Mouse (Mus musculus) kidney, postnatal 0 days (tissue): ENCODE data around the gene Ect2. TPM values are rescaled to one million over a fixed set of nuclear protein-coding genes. Genes with fewer than 3 reads are reported as not detected.

Experiments used
- ATAC-seq: fragments of 200-750 bp; cut with Nextera tagmentation; replicated peaks from 2 replicates; pipeline ENCODE4 v1.8.0; 2017; ENCODE audit warnings: low read depth, moderate number of reproducible peaks, moderate TSS enrichment, moderate library complexity; ENCODE audit not compliant: low FRiP score
- DNase-seq: peaks from one replicate; pipeline ENCODE4 v3.0.0-alpha.2; 2016; ENCODE audit warnings: low spot score
- H3K27ac ChIP-seq: fragments of 300-500 bp; sonication (generic); 2 replicates; pipeline ENCODE4 v1.5.1; 2014; ENCODE audit warnings: mild to moderate bottlenecking
- H3K27me3 ChIP-seq: fragments of 300-500 bp; sonication (generic); 2 replicates; pipeline ENCODE4 v1.6.1; 2014; ENCODE audit warnings: low read length, mixed read lengths; ENCODE audit not compliant: insufficient read depth
- H3K36me3 ChIP-seq: fragments of 300-500 bp; sonication (generic); 2 replicates; pipeline ENCODE4 v1.6.1; 2014; ENCODE audit warnings: low read length, mixed read lengths; ENCODE audit not compliant: insufficient read depth
- H3K4me1 ChIP-seq: fragments of 300-500 bp; sonication (generic); replicated peaks from 2 replicates; pipeline ENCODE4 v1.6.1; 2014; ENCODE audit warnings: antibody characterized with exemption, low read length, mixed read lengths; ENCODE audit not compliant: insufficient read depth
- H3K4me2 ChIP-seq: fragments of 300-500 bp; sonication (generic); 2 replicates; pipeline ENCODE4 v1.6.1; 2014; ENCODE audit warnings: mild to moderate bottlenecking, low read length, moderate library complexity, mixed read lengths
- H3K4me3 ChIP-seq: fragments of 300-500 bp; sonication (generic); replicated peaks from 2 replicates; pipeline ENCODE4 v1.5.1; 2014; ENCODE audit warnings: low read depth, low read length
- H3K9ac ChIP-seq: fragments of 300-500 bp; sonication (generic); 2 replicates; pipeline ENCODE4 v1.6.1; 2014; ENCODE audit warnings: low read depth, low read length
- H3K9me3 ChIP-seq: fragments of 300-500 bp; sonication (generic); replicated peaks from 2 replicates; pipeline ENCODE4 v1.6.1; 2016; ENCODE audit warnings: low read length, inconsistent platforms, mixed read lengths
- CTCF ChIP-seq: IDR thresholded peaks from 2 replicates; pipeline ENCODE4 v1.5.1; 2016; ENCODE audit warnings: antibody characterized with exemption, low read depth, mild to moderate bottlenecking, moderate library complexity
- WGBS: fragments of 180-500 bp; shearing (Covaris S2); extraction: QIAGEN DNeasy Blood & Tissue Kit; methylation state at CpG from one replicate; pipeline ENCODE4 v1.1.7; 2014; 5-methylcytosine and 5-hydroxymethylcytosine counted together
- polyA plus RNA-seq: library from polyadenylated mRNA; unstranded; fragments of >200 nt; fragmentation: Nextera tagmentation; extraction: Ambion mirVana; gene quantifications from 2 replicates; pipeline ENCODE4 v1.2.1, GENCODE M21; 2015

Ect2 gene
- polyA plus RNA-seq, 1 experiment from 2014 or later: 23.9 TPM

DNA sequence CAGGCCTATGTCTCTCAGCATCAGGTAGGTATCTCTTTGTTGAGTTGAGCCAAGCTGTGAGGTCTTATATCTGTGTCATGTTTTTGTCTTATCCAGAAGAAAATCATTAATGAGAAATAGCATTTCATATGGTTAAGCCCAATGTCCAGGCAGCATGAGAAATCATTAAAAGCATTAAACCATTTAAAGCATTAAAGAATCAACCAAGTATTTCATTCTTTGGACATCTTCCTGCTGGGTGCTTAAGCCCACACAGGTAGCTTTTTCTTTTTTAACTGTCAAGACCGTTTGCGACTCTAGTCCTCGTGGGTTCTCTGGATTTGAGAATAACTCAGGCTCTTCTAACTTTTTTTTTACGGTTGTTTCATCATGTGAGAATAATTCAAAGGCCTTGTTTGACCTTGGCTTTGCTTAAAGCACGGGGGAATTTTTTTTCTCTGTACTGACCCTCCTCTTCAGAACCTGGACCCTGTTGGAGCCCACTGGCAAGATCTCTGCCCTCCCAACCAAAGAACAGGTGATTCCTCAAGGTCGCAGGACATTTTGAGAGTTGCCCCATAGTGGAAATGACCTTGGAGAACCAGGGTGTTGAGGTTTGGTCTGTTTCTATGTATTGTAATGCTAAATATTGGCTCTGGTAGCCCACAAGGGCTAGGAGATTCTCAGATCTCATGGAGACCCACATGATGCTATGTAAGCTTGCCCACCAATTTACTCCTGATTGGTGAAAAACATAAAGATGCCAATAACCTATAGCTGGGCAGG lies 8.1 kb upstream of the Ect2 start:
- 72% methylated on average over 6 of the region's 6 CpGs for WGBS
- H3K9me3 ChIP-seq: no peaks in the 10 kb centered on the region
- ATAC-seq (peak; percentile 25; the same call in 1 of the 2 replicates), DNase-seq (no peak)
- H3K9ac ChIP-seq: no peak overlapping the region
- H3K27ac ChIP-seq: no peak overlapping the region
- H3K36me3 ChIP-seq: no peaks in the 10 kb centered on the region
- H3K4me3 ChIP-seq: no peak overlapping the region
- no peak overlapping the region for H3K4me2 ChIP-seq
- no peaks in the 10 kb centered on the region for H3K4me1 ChIP-seq
- no peaks in the 10 kb centered on the region for H3K27me3 ChIP-seq
- no peak for TF ChIP-seq CTCF

DNA sequence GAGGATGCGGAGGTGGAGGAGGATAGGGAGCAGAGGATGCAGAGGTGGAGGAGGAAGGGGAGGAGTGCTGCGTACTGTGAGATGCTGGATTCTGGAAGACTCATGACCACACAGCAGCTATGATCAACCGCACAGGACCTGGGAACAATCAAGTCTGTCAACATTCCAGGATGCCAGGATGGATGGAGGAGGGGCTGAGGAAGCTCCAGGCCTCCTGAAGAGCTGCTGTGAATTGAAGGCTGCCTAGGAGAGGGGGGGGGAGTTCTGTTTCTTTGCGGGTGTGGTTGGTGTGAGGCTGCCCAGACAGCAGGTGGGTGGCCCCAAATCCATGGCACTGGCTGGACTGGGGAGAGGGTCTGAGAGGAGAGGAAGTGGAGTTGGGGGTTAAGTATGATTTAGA lies 5.2 kb upstream of the Ect2 start:
- ATAC-seq: no peak
- Histone ChIP-seq H3K4me2 (no peak overlapping the region), H3K9me3 (no peaks in the 10 kb centered on the region), H3K27me3 (no peaks in the 10 kb centered on the region), H3K4me3 (no peak overlapping the region), H3K4me1 (no peaks in the 10 kb centered on the region; the same call in 1 of the 2 replicates), H3K36me3 (no peaks in the 10 kb centered on the region), H3K27ac (no peak overlapping the region), H3K9ac (no peak overlapping the region)
- DNase-seq: no peak
- WGBS: 59% methylated on average over 4 of the region's 4 CpGs
- no peak for TF ChIP-seq CTCF

- Histone ChIP-seq H3K4me2 (no peak overlapping the region), H3K27ac (no peak overlapping the region), H3K27me3 (no peaks in the 10 kb centered on the region), H3K9me3 (no peaks in the 10 kb centered on the region), H3K9ac (no peak overlapping the region), H3K36me3 (no peaks in the 10 kb centered on the region), H3K4me3 (no peak overlapping the region), H3K4me1 (no peaks in the 10 kb centered on the region; the same call in 1 of the 2 replicates)
- DNase-seq (no peak), ATAC-seq (no peak)
- TF ChIP-seq CTCF: no peak
- 64% methylated on average over 3 of the region's 3 CpGs for WGBS
These were observed 2.9 kb upstream of the Ect2 start for GRCm38 (mm10) chr3:27156594-27156949.

DNA sequence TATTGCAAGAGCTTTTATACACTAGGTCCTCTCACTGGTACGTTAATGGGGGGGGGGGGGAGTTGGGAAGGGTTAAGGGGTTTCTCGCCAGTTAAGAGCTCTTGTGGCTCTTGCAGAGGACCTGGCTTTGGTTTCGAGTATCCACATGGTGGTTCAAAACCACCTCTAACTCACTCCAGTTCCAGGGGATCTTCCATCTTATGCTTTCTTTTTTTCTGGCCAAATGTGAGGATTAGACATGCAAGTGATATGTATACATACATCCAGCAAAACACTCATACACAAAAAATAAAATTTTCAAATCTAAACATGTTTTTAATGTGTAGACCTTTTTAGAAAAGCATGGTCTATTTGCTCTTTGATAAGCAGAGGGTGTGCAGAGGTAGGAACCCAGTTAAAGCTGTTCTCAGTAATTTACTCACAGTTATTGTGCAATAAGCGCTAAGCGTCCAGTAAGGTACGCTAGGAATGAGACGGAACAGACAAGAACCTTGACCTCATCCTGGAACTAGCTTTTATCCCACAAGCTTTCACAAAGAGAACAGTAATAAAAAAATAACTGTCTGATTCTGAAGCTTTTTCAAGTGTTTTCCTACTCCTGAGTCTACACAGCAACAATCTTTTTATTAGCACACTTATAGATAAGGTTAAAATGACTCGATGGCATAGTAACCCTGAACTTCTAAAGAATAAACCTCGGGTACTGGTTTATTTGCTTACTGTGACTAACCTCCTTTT lies 2.3 kb upstream of the Ect2 start:
- H3K36me3 ChIP-seq: no peaks in the 10 kb centered on the region
- no peak overlapping the region for H3K4me3 ChIP-seq
- DNase-seq (peak; percentile 24), ATAC-seq (no peak)
- no peaks in the 10 kb centered on the region for H3K9me3 ChIP-seq
- H3K4me2 ChIP-seq: no peak overlapping the region
- H3K27me3 ChIP-seq: no peaks in the 10 kb centered on the region
- peak overlapping the region; percentile 71 for H3K27ac ChIP-seq
- no peaks in the 10 kb centered on the region; the same call in 1 of the 2 replicates for H3K4me1 ChIP-seq
- no peak overlapping the region for H3K9ac ChIP-seq
- WGBS: 62% methylated on average over 9 of the region's 9 CpGs
- TF ChIP-seq CTCF: no peak

DNA sequence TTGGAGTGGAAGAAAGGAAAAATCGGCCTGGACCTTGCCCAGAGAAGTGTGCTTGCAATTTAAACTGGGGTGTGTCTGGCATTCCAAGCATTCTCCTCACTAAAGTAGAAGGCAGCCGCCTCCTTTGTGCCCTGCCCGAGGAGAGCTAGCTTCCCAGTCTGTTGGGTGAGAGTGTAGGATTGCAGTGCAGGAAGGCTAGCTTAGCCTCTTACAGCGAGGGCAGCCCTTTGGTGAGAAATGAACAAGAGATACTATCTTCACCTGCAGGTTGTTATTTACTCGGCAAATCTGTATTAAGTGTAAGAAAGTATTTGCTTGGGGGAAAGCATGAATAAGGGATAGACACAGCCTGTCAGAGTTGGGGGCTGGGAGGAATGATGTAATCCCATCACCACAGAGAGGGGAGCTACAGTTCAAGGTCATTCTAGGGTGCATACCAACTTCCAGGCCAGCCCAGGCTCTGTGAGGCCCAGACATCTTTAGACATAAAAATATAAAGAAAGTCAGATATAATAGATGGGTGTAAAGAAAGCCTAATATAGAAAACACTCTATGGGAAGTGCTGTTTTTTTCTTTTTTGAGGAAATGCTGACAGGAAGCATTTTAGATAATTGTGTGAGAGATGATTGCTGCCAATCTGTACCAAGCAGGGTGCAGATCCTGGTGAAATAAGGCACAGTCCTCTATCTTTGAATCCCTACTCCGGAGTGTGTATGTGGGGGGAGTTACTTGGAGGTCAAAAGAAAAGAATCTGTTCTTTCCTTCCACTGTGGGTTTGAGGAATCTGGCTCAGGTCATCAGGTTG lies 1.6 kb upstream of the Ect2 start:
- Histone ChIP-seq H3K27ac (peak overlapping the region; percentile 71), H3K9ac (peak overlapping the region; percentile 27; the same call in 1 of the 2 replicates), H3K4me3 (no peak overlapping the region), H3K36me3 (no peaks in the 10 kb centered on the region), H3K27me3 (no peaks in the 10 kb centered on the region), H3K4me1 (no peaks in the 10 kb centered on the region; the same call in 1 of the 2 replicates), H3K9me3 (no peaks in the 10 kb centered on the region), H3K4me2 (no peak overlapping the region)
- DNase-seq (peak; percentile 70), ATAC-seq (no peak; the same call in 1 of the 2 replicates)
- 21% methylated on average over 6 of the region's 6 CpGs for WGBS
- no peak for TF ChIP-seq CTCF

DNA sequence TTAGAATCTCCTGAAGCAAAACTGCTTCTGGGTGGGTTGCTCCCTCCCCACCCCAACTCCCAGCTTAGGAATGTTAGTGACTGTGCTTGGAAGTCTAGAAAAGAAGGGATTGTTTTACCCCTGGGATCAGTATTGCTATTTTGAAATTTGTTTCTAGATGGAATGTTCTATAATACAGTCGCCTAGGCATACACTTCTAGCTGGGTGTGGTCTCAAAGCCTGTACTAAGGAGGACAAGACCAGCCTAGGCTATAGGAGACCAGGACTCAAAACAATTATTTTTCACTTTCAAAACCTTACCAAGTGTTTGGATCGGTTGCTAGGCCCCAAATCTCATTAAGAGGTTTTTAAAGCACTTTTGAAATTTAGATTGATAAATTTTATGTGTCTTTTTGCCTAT lies 602 bp upstream of the Ect2 start:
- no peaks in the 10 kb centered on the region for H3K27me3 ChIP-seq
- no peaks in the 10 kb centered on the region; the same call in 1 of the 2 replicates for H3K4me1 ChIP-seq
- no peaks in the 10 kb centered on the region for H3K9me3 ChIP-seq
- H3K36me3 ChIP-seq: no peaks in the 10 kb centered on the region
- TF ChIP-seq CTCF: no peak
- no peak overlapping the region for H3K9ac ChIP-seq
- WGBS: 51% methylated on average over 2 of the region's 2 CpGs
- ATAC-seq: peak; percentile 1; the same call in 1 of the 2 replicates
- H3K4me2 ChIP-seq: peak overlapping the region; percentile 43
- DNase-seq: no peak
- peak overlapping the region; percentile 71 for H3K27ac ChIP-seq
- peak overlapping the region; percentile 83 for H3K4me3 ChIP-seq
